Mouse (Mus musculus): ENCODE measurements around the gene Cpa4.

DNA sequence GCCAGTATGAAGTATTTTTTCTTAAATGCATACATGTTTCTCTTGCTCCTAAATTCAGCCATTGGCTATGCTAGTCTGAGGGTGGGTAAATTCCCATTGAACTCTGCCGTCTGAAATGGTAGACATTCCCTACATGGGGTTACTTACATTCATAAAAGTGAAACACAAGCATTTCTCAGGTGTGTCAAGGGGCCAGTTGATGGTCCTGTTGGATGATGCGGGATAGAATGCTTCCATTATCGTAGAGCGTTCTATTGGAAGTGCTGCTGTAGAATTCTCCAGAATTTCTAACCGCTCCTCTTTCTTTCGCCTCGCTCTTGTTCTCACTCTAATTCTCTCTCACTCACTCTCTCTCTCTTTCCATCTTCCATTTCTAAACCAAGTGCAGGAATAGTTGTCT, 42.5 kb downstream of the Cpa4 start, which contains the start of gene Cpa5:
- no peak for TF ChIP-seq POLR2A (IDR thresholded peaks at IDR 0.05; ENCODE audit: borderline replicate concordance, low read depth, low read length)
- no peak for TF ChIP-seq CTCF (IDR thresholded peaks at IDR 0.05; ENCODE audit: low read depth, low read length)

Measured in bone marrow macrophage, adult 2 months (primary cell).